Mouse (Mus musculus) CH12.LX (cell line): ENCODE results near the gene Cnih3.

ENCODE experiments used
- CTCF ChIP-seq, 2 experiments: IDR thresholded peaks in 1 of 2; conservative IDR thresholded peaks in 1 of 2; 2 replicates each; pipeline ENCODE4 v1.5.1; 2011 to 2012; ENCODE audit warnings: low read depth in 2 of 2, low read length in 2 of 2, improper control_type of control experiment in 1 of 2, inconsistent platforms in 1 of 2, mild to moderate bottlenecking in 1 of 2, moderate library complexity in 1 of 2
- JUND ChIP-seq: conservative IDR thresholded peaks from 2 replicates; pipeline ENCODE4 v1.6.1; 2011; ENCODE audit warnings: low read depth, low read length, improper control_type of control experiment
- MAX ChIP-seq: IDR thresholded peaks from 2 replicates; pipeline ENCODE4 v1.6.1; 2011; ENCODE audit warnings: low read length, improper control_type of control experiment
- MEF2A ChIP-seq: IDR thresholded peaks from 2 replicates; pipeline ENCODE4 v1.6.1; 2014; ENCODE audit warnings: low read depth, mild to moderate bottlenecking, inconsistent platforms, low read length, improper control_type of control experiment, borderline replicate concordance
- POLR2A ChIP-seq: IDR thresholded peaks from 2 replicates; pipeline ENCODE4 v1.6.1; 2011; ENCODE audit warnings: low read depth, mild to moderate bottlenecking, improper control_type of control experiment, low read length
- RCOR1 ChIP-seq: conservative IDR thresholded peaks from 2 replicates; pipeline ENCODE4 v1.6.1; 2012; ENCODE audit warnings: low read depth, mild to moderate bottlenecking, inconsistent platforms, low read length, improper control_type of control experiment
- TBP ChIP-seq: conservative IDR thresholded peaks from 2 replicates; pipeline ENCODE4 v1.6.1; 2011; ENCODE audit warnings: low read depth, low read length, improper control_type of control experiment
- ZNF384 ChIP-seq: IDR thresholded peaks from 2 replicates; pipeline ENCODE4 v1.6.1; 2012; ENCODE audit warnings: low read depth, low read length, improper control_type of control experiment, inconsistent platforms

- no peak for TF ChIP-seq MAX
- TF ChIP-seq MEF2A = no peak
- TF ChIP-seq CTCF (conservative IDR thresholded peaks at IDR 0.05 in 1 of 2, IDR thresholded peaks at IDR 0.05 in 1 of 2; ENCODE audit: low read depth in 2 of 2, low read length in 2 of 2) = no peak
- TF ChIP-seq ZNF384 = no peak
- no peak for TF ChIP-seq POLR2A
- TF ChIP-seq JUND = no peak
- TF ChIP-seq RCOR1 = no peak
- TF ChIP-seq TBP = no peak
Measured at GRCm38 (mm10) chr1:181371226-181371625, 18.8 kb downstream of the Cnih3 start.
